Mouse (Mus musculus): ENCODE measurements around the gene D13Ertd608e. TPM values are rescaled to one million over a fixed set of nuclear protein-coding genes. Genes with fewer than 3 reads are reported as not detected.
A peak's percentile ranks its signal among the peaks of the same experiment; 100 is the strongest.
"Not testable (repeated sequence)": the region's sequence is repeated elsewhere in the genome, so short reads cannot be mapped to it uniquely, and the experiment has no call there.

The D13Ertd608e gene
- not detected for total RNA-seq (2021)
- long read RNA-seq, experiment 1: 0 reads
- long read RNA-seq, experiment 2: 0 reads

GRCm38 (mm10) chr13:119835320-119836056, at the start of gene D13Ertd608e:
D13Ertd608e (plus strand) TSS chr13:119836006.
- peak; percentile 33 to 42 for DNase-seq (ENCODE audit: low spot score in 2 of 2)

- DNase-seq (ENCODE audit: low spot score in 2 of 2): peak; percentile 43 to 61
These were observed 45.7 kb upstream of the D13Ertd608e start for GRCm38 (mm10) chr13:119789851-119790717.

- peak; percentile 90 to 92 for DNase-seq (ENCODE audit: low spot score in 2 of 2)
These were observed 44.8 kb upstream of the D13Ertd608e start, which contains the start of gene Zfp131 for GRCm38 (mm10) chr13:119790761-119791579. Zfp131 (minus strand) TSS chr13:119790889.

GRCm38 (mm10) chr13:119791580-119792135, 44.1 kb upstream of the D13Ertd608e start:
- peak in 1 of 2 experiments; percentile 19 for DNase-seq (ENCODE audit: low spot score in 2 of 2)

- no peak for DNase-seq (ENCODE audit: low spot score in 2 of 2)
These were observed 42.9 kb upstream of the D13Ertd608e start for GRCm38 (mm10) chr13:119792791-119793404.

GRCm38 (mm10) chr13:119797656-119798055, 38.1 kb upstream of the D13Ertd608e start:
- no peak for DNase-seq (ENCODE audit: low spot score in 2 of 2)

GRCm38 (mm10) chr13:119808937-119809336, 26.9 kb upstream of the D13Ertd608e start:
- DNase-seq (ENCODE audit: low spot score in 2 of 2): no peak

GRCm38 (mm10) chr13:119810031-119810430, 25.8 kb upstream of the D13Ertd608e start:
- no peak for DNase-seq (ENCODE audit: low spot score in 2 of 2)

- DNase-seq (ENCODE audit: low spot score in 2 of 2): no peak
These were observed 19.0 kb upstream of the D13Ertd608e start for GRCm38 (mm10) chr13:119816798-119817197.

- no peak for DNase-seq (ENCODE audit: low spot score in 2 of 2)
These were observed 18.1 kb upstream of the D13Ertd608e start for GRCm38 (mm10) chr13:119817579-119818206.

GRCm38 (mm10) chr13:119830116-119830515, 5.7 kb upstream of the D13Ertd608e start, which contains the start of gene AF067063:
AF067063 (minus strand) TSS chr13:119830216.
- DNase-seq (ENCODE audit: low spot score in 2 of 2): not testable (repeated sequence)

- peak in 1 of 2 experiments; percentile 17 for DNase-seq (ENCODE audit: low spot score in 2 of 2)
These were observed 562 bp downstream of the D13Ertd608e start for GRCm38 (mm10) chr13:119836324-119836811.

- DNase-seq (ENCODE audit: low spot score in 2 of 2): peak; percentile 21 to 26
These were observed 2.0 kb downstream of the D13Ertd608e start for GRCm38 (mm10) chr13:119837719-119838337.

GRCm38 (mm10) chr13:119839982-119840381, 4.2 kb downstream of the D13Ertd608e start:
- not testable (repeated sequence) for DNase-seq (ENCODE audit: low spot score in 2 of 2)

GRCm38 (mm10) chr13:119862399-119862798, 26.6 kb downstream of the D13Ertd608e start:
- DNase-seq (ENCODE audit: low spot score in 2 of 2): not testable (repeated sequence)

GRCm38 (mm10) chr13:119864395-119864999, 28.7 kb downstream of the D13Ertd608e start:
- DNase-seq (ENCODE audit: low spot score in 2 of 2): not testable (repeated sequence)

GRCm38 (mm10) chr13:119886896-119887295, 51.1 kb downstream of the D13Ertd608e start:
- not testable (repeated sequence) for DNase-seq (ENCODE audit: low spot score in 2 of 2)

GRCm38 (mm10) chr13:119894685-119895084, 58.9 kb downstream of the D13Ertd608e start, which contains the start of gene Tcstv1:
Tcstv1 (minus strand) TSS chr13:119894785.
- not testable (repeated sequence) for DNase-seq (ENCODE audit: low spot score in 2 of 2)
